33 mouse cellular contexts compared by ENCODE assay signal in genomic region chr8:111954844-111955594, GRCm38 (mm10). TPM values are rescaled to one million over a fixed set of nuclear protein-coding genes. Genes with fewer than 3 reads are reported as not detected.
A peak's percentile ranks its signal among the peaks of the same experiment; 100 is the strongest.
DNase-seq lines count a peak whose midpoint lies in the region; ATAC-seq and TF ChIP-seq lines count a peak whose summit lies in the region.
"Had no signal": no experiment of that assay in that cellular context is flagged by ENCODE, and none has a peak within 500 bp of the region (broad histone marks: within the 10 kb centered on the region; RNA-seq: fewer than 3 reads in every experiment).

No protein-coding gene starts in this region.

- WGBS in embryonic facial prominence, embryonic 14.5 days = 67% methylated on average over 4 of the region's 4 CpGs
- 91% methylated on average over 4 of the region's 4 CpGs for WGBS in embryonic facial prominence, embryonic 10.5 days
- WGBS in lung, postnatal 0 days = 81% methylated on average over 4 of the region's 4 CpGs
- 92% methylated on average over 4 of the region's 4 CpGs for WGBS in midbrain, embryonic 10.5 days

- no peak overlapping the region for H3K27ac ChIP-seq in embryonic facial prominence, embryonic 14.5 days (replicated peaks; ENCODE audit: low read depth, low read length)
- no peak overlapping the region for H3K27ac ChIP-seq in embryonic facial prominence, embryonic 10.5 days (replicated peaks)
- no peak overlapping the region for H3K27ac ChIP-seq in lung, postnatal 0 days (ENCODE audit: low read length)
- H3K27ac ChIP-seq in midbrain, embryonic 10.5 days (replicated peaks) = no peak overlapping the region
- H3K27ac ChIP-seq: embryonic facial prominence, embryonic 12.5 days; heart, embryonic 10.5 days; heart, embryonic 15.5 days; hindbrain, embryonic 13.5 days; limb, embryonic 10.5 days; limb, embryonic 15.5 days; liver, embryonic 14.5 days; macrophage; neural tube, embryonic 13.5 days had no signal

- H3K4me3 ChIP-seq in embryonic facial prominence, embryonic 14.5 days (ENCODE audit: low read depth, low read length) = no peak overlapping the region
- H3K4me3 ChIP-seq in embryonic facial prominence, embryonic 10.5 days = no peak overlapping the region
- no peak overlapping the region for H3K4me3 ChIP-seq in lung, postnatal 0 days (ENCODE audit: low read depth, low read length)
- H3K4me3 ChIP-seq in midbrain, embryonic 10.5 days = no peak overlapping the region
- H3K4me3 ChIP-seq: embryonic facial prominence, embryonic 12.5 days; erythroblast, embryonic 14.5 days; heart, embryonic 10.5 days; heart, embryonic 15.5 days; hindbrain, embryonic 13.5 days; limb, embryonic 10.5 days; limb, embryonic 15.5 days; myocyte; neural tube, embryonic 13.5 days had no signal

- H3K9me3 ChIP-seq in embryonic facial prominence, embryonic 14.5 days (ENCODE audit: control insufficient read depth, low read length) = no peaks in the 10 kb centered on the region
- H3K9me3 ChIP-seq in embryonic facial prominence, embryonic 10.5 days = no peaks in the 10 kb centered on the region
- H3K9me3 ChIP-seq in lung, postnatal 0 days (ENCODE audit: low read length) = no peaks in the 10 kb centered on the region
- no peaks in the 10 kb centered on the region for H3K9me3 ChIP-seq in midbrain, embryonic 10.5 days (replicated peaks)
- H3K9me3 ChIP-seq: embryonic facial prominence, embryonic 12.5 days; heart, embryonic 10.5 days; heart, embryonic 15.5 days; hindbrain, embryonic 13.5 days; limb, embryonic 10.5 days; limb, embryonic 15.5 days; neural tube, embryonic 13.5 days had no signal

- peak; percentile 22 for DNase-seq in embryonic facial prominence, embryonic 14.5 days (ENCODE audit: low spot score)
- no peak for DNase-seq in embryonic facial prominence, embryonic 10.5 days (ENCODE audit: low spot score)
- peak; percentile 15 for DNase-seq in lung, postnatal 25 days (ENCODE audit: low spot score)
- no peak for DNase-seq in lung, postnatal 0 days (ENCODE audit: low spot score)
- DNase-seq in ZHBTc4 (ENCODE audit: low read depth, low spot score) = peak; percentile 27
- no peak for DNase-seq in midbrain, embryonic 10.5 days (ENCODE audit: low spot score)
- DNase-seq in spleen, postnatal 14 days (ENCODE audit: low spot score in 2 of 2) = no peak
- DNase-seq: adrenal gland, adult 8-10 months; cerebellum, adult 9-10 months; cerebellum, postnatal 36 days; heart, postnatal 4 days; kidney, adult 11 months; kidney, postnatal 14 days; layer of hippocampus, adult 9-11 months; lung, embryonic 14.5 days; thymus, postnatal 36 days had no signal

- no peaks in the 10 kb centered on the region for H3K4me1 ChIP-seq in embryonic facial prominence, embryonic 14.5 days (ENCODE audit: control insufficient read depth, insufficient read depth, low read length)
- no peaks in the 10 kb centered on the region for H3K4me1 ChIP-seq in embryonic facial prominence, embryonic 10.5 days
- H3K4me1 ChIP-seq in lung, postnatal 0 days (ENCODE audit: insufficient read depth, low read depth, low read length) = no peaks in the 10 kb centered on the region
- H3K4me1 ChIP-seq in midbrain, embryonic 10.5 days = no peaks in the 10 kb centered on the region
- H3K4me1 ChIP-seq: embryonic facial prominence, embryonic 12.5 days; heart, embryonic 10.5 days; heart, embryonic 15.5 days; hindbrain, embryonic 13.5 days; limb, embryonic 10.5 days; limb, embryonic 15.5 days; neural tube, embryonic 13.5 days had no signal

- no peak overlapping the region for H3K9ac ChIP-seq in embryonic facial prominence, embryonic 14.5 days (ENCODE audit: low read depth, low read length)
- H3K9ac ChIP-seq in lung, postnatal 0 days (replicated peaks; ENCODE audit: low read depth) = no peak overlapping the region
- H3K9ac ChIP-seq: embryonic facial prominence, embryonic 12.5 days; heart, embryonic 15.5 days; hindbrain, embryonic 13.5 days; limb, embryonic 15.5 days; liver, embryonic 14.5 days; lung, embryonic 14.5 days; neural tube, embryonic 13.5 days had no signal

- no peak for TF ChIP-seq EP300 in lung, postnatal 0 days (IDR thresholded peaks at IDR 0.05)

- peaks cover 57% of the 10 kb centered on the region for H3K36me3 ChIP-seq in embryonic facial prominence, embryonic 14.5 days (ENCODE audit: control insufficient read depth, insufficient read depth, low read length)
- peaks cover 93% of the 10 kb centered on the region for H3K36me3 ChIP-seq in embryonic facial prominence, embryonic 10.5 days (replicated peaks)
- peaks cover 6% of the 10 kb centered on the region; the same call in 1 of the 2 replicates for H3K36me3 ChIP-seq in lung, postnatal 0 days (ENCODE audit: insufficient read depth, low read length)
- H3K36me3 ChIP-seq in midbrain, embryonic 10.5 days = peaks cover 91% of the 10 kb centered on the region

- no peaks in the 10 kb centered on the region for H3K27me3 ChIP-seq in embryonic facial prominence, embryonic 14.5 days (replicated peaks; ENCODE audit: control insufficient read depth, insufficient read depth, low read length)
- no peaks in the 10 kb centered on the region for H3K27me3 ChIP-seq in embryonic facial prominence, embryonic 10.5 days (replicated peaks; ENCODE audit: low read depth, poor library complexity, severe bottlenecking)
- H3K27me3 ChIP-seq in lung, postnatal 0 days (replicated peaks; ENCODE audit: insufficient read depth, low read length) = no peaks in the 10 kb centered on the region
- no peaks in the 10 kb centered on the region for H3K27me3 ChIP-seq in midbrain, embryonic 10.5 days (ENCODE audit: low read depth, poor library complexity, severe bottlenecking)
- H3K27me3 ChIP-seq: embryonic facial prominence, embryonic 12.5 days; heart, embryonic 15.5 days; hindbrain, embryonic 13.5 days; limb, embryonic 15.5 days; neural tube, embryonic 13.5 days had no signal

- ATAC-seq in embryonic facial prominence, embryonic 14.5 days (ENCODE audit: low read depth) = no peak
- ATAC-seq in lung, postnatal 0 days = no peak
- peak; percentile 34; the same call in 1 of the 2 replicates for ATAC-seq in megakaryocyte-erythroid progenitor cell, adult 5-6 weeks (replicated peaks; ENCODE audit: low FRiP score, low TSS enrichment, poor library complexity, severe bottlenecking)
- ATAC-seq: forebrain, embryonic 16.5 days had no signal

- H3K4me2 ChIP-seq in embryonic facial prominence, embryonic 14.5 days (ENCODE audit: low read depth, low read length) = no peak overlapping the region
- no peak overlapping the region for H3K4me2 ChIP-seq in lung, postnatal 0 days (replicated peaks; ENCODE audit: low read depth, low read length)
- H3K4me2 ChIP-seq: embryonic facial prominence, embryonic 12.5 days; heart, embryonic 15.5 days; hindbrain, embryonic 13.5 days; limb, embryonic 15.5 days; lung, embryonic 14.5 days; midbrain, embryonic 11.5 days; neural tube, embryonic 13.5 days had no signal

- TF ChIP-seq CTCF in lung, postnatal 0 days (IDR thresholded peaks at IDR 0.05) = no peak

RNA-seq across cellular contexts. Expression of gene Gabarapl2, which starts 14.5 kb away (rescaled TPM):
- polyA plus RNA-seq in embryonic facial prominence, embryonic 14.5 days (2014; fragmentation: Nextera tagmentation; extraction: Ambion mirVana) = 168 and 182 TPM in 2 replicates
- polyA plus RNA-seq in embryonic facial prominence, embryonic 10.5 days (2016; fragmentation: Nextera tagmentation; extraction: Ambion mirVana) = 186 and 194 TPM in 2 replicates
- 287 and 320 TPM in 2 replicates for polyA plus RNA-seq in lung, postnatal 0 days (2015; fragmentation: Nextera tagmentation; extraction: Ambion mirVana)
- total RNA-seq in megakaryocyte-erythroid progenitor cell, adult 5-6 weeks (2014; fragmentation: Nextera tagmentation) = 42.6 and 55.5 TPM in 2 replicates
- 29.1 and 32.9 TPM in 2 replicates for total RNA-seq in megakaryocyte-erythroid progenitor cell, adult 5-6 weeks (2017)
- polyA plus RNA-seq in midbrain, embryonic 10.5 days (2016; fragmentation: Nextera tagmentation; extraction: Ambion mirVana) = 235 and 259 TPM in 2 replicates

RNA-seq across cellular contexts. Expression of gene Tmem231, which starts 21.3 kb away (rescaled TPM):
- polyA plus RNA-seq in embryonic facial prominence, embryonic 14.5 days (2014; fragmentation: Nextera tagmentation; extraction: Ambion mirVana) = 14.9 and 15.8 TPM in 2 replicates
- 20.1 and 20.2 TPM in 2 replicates for polyA plus RNA-seq in embryonic facial prominence, embryonic 10.5 days (2016; fragmentation: Nextera tagmentation; extraction: Ambion mirVana)
- 5.6 and 5.9 TPM in 2 replicates for polyA plus RNA-seq in lung, postnatal 0 days (2015; fragmentation: Nextera tagmentation; extraction: Ambion mirVana)
- total RNA-seq in megakaryocyte-erythroid progenitor cell, adult 5-6 weeks (2014; fragmentation: Nextera tagmentation) = 2.5 and 3.9 TPM in 2 replicates
- total RNA-seq in megakaryocyte-erythroid progenitor cell, adult 5-6 weeks (2017) = 1.6 and 2.1 TPM in 2 replicates
- polyA plus RNA-seq in midbrain, embryonic 10.5 days (2016; fragmentation: Nextera tagmentation; extraction: Ambion mirVana) = 26.7 TPM in 2 replicates

RNA-seq across cellular contexts. Expression of gene Adat1, which starts 37.1 kb away (rescaled TPM):
- polyA plus RNA-seq in embryonic facial prominence, embryonic 14.5 days (2014; fragmentation: Nextera tagmentation; extraction: Ambion mirVana) = 4.9 and 6.4 TPM in 2 replicates
- 15.7 and 17.1 TPM in 2 replicates for polyA plus RNA-seq in embryonic facial prominence, embryonic 10.5 days (2016; fragmentation: Nextera tagmentation; extraction: Ambion mirVana)
- 2.4 and 2.8 TPM in 2 replicates for polyA plus RNA-seq in lung, postnatal 0 days (2015; fragmentation: Nextera tagmentation; extraction: Ambion mirVana)
- total RNA-seq in megakaryocyte-erythroid progenitor cell, adult 5-6 weeks (2014; fragmentation: Nextera tagmentation) = 14.0 and 23.7 TPM in 2 replicates
- total RNA-seq in megakaryocyte-erythroid progenitor cell, adult 5-6 weeks (2017) = 6.7 and 7.2 TPM in 2 replicates
- 13.1 and 15.9 TPM in 2 replicates for polyA plus RNA-seq in midbrain, embryonic 10.5 days (2016; fragmentation: Nextera tagmentation; extraction: Ambion mirVana)
- polyA plus RNA-seq: erythroblast, embryonic 14.5 days had no signal

RNA-seq across cellular contexts. Expression of gene Chst5, which starts 44.8 kb away (rescaled TPM):
- polyA plus RNA-seq in embryonic facial prominence, embryonic 14.5 days (2014; fragmentation: Nextera tagmentation; extraction: Ambion mirVana) = 4.7 and 5.4 TPM in 2 replicates
- 2.2 and 2.7 TPM in 2 replicates for polyA plus RNA-seq in embryonic facial prominence, embryonic 10.5 days (2016; fragmentation: Nextera tagmentation; extraction: Ambion mirVana)
- polyA plus RNA-seq in lung, postnatal 0 days (2015; fragmentation: Nextera tagmentation; extraction: Ambion mirVana) = 5.3 and 6.3 TPM in 2 replicates
- not detected in 2 replicates for total RNA-seq in megakaryocyte-erythroid progenitor cell, adult 5-6 weeks (2014; fragmentation: Nextera tagmentation)
- total RNA-seq in megakaryocyte-erythroid progenitor cell, adult 5-6 weeks (2017) = not detected in 2 replicates
- 2.1 and 2.9 TPM in 2 replicates for polyA plus RNA-seq in midbrain, embryonic 10.5 days (2016; fragmentation: Nextera tagmentation; extraction: Ambion mirVana)
- total RNA-seq: adrenal gland, adult 8-10 months; gastrocnemius, adult 8-10 months; heart, postnatal 4 days had no signal
- polyA plus RNA-seq: C2C12; erythroblast, embryonic 14.5 days; gonadal fat pad, adult 2 months; macrophage had no signal

RNA-seq across cellular contexts. Expression of gene Kars, which starts 56.1 kb away (rescaled TPM):
- 192 and 207 TPM in 2 replicates for polyA plus RNA-seq in embryonic facial prominence, embryonic 14.5 days (2014; fragmentation: Nextera tagmentation; extraction: Ambion mirVana)
- polyA plus RNA-seq in embryonic facial prominence, embryonic 10.5 days (2016; fragmentation: Nextera tagmentation; extraction: Ambion mirVana) = 274 and 284 TPM in 2 replicates
- 67.8 and 70.5 TPM in 2 replicates for polyA plus RNA-seq in lung, postnatal 0 days (2015; fragmentation: Nextera tagmentation; extraction: Ambion mirVana)
- 164 and 171 TPM in 2 replicates for total RNA-seq in megakaryocyte-erythroid progenitor cell, adult 5-6 weeks (2014; fragmentation: Nextera tagmentation)
- total RNA-seq in megakaryocyte-erythroid progenitor cell, adult 5-6 weeks (2017) = 220 and 274 TPM in 2 replicates
- polyA plus RNA-seq in midbrain, embryonic 10.5 days (2016; fragmentation: Nextera tagmentation; extraction: Ambion mirVana) = 245 and 265 TPM in 2 replicates

Comparison
In these comparisons a context has a peak if more than half of its experiments do, and no peak if none do; other contexts are left out.
1. DNase-seq: peak in embryonic facial prominence, embryonic 14.5 days (single experiment), lung, postnatal 25 days (single experiment) and ZHBTc4 (single experiment); none in embryonic facial prominence, embryonic 10.5 days (single experiment), lung, postnatal 0 days (single experiment), midbrain, embryonic 10.5 days (single experiment) and spleen, postnatal 14 days (0 of 2).